Mouse (Mus musculus) limb, embryonic 10.5 days (tissue): ENCODE data around the gene Havcr1. TPM values are rescaled to one million over a fixed set of nuclear protein-coding genes. Genes with fewer than 3 reads are reported as not detected.
"Not testable (repeated sequence)": the region's sequence is repeated elsewhere in the genome, so short reads cannot be mapped to it uniquely, and the experiment has no call there.

Experiments used
- DNase-seq: peaks from one replicate; pipeline ENCODE4 v3.0.0-alpha.2; 2017; ENCODE audit warnings: low spot score
- H3K27ac ChIP-seq: fragments of 300-500 bp; sonication (generic); 2 replicates; pipeline ENCODE4 v1.5.1; 2016; ENCODE audit warnings: mild to moderate bottlenecking
- H3K27me3 ChIP-seq: fragments of 300-500 bp; sonication (generic); 2 replicates; pipeline ENCODE4 v1.6.1; 2016; ENCODE audit warnings: low read depth, mild to moderate bottlenecking; ENCODE audit not compliant: poor library complexity, severe bottlenecking
- H3K36me3 ChIP-seq: fragments of 300-500 bp; sonication (generic); 2 replicates; pipeline ENCODE4 v1.6.1; 2016; ENCODE audit warnings: mild to moderate bottlenecking, moderate library complexity
- H3K4me1 ChIP-seq: fragments of 300-500 bp; sonication (generic); 2 replicates; pipeline ENCODE4 v1.6.1; 2016
- H3K4me3 ChIP-seq: fragments of 300-500 bp; sonication (generic); 2 replicates; pipeline ENCODE4 v1.5.1; 2016; ENCODE audit warnings: mild to moderate bottlenecking, moderate library complexity
- H3K9me3 ChIP-seq: fragments of 300-500 bp; sonication (generic); replicated peaks from 2 replicates; pipeline ENCODE4 v1.6.1; 2016; ENCODE audit warnings: mild to moderate bottlenecking
- WGBS: fragments of 180-500 bp; shearing (Covaris S2); methylation state at CpG from one replicate; pipeline ENCODE4 v1.1.7; 2016; 5-methylcytosine and 5-hydroxymethylcytosine counted together
- polyA plus RNA-seq: library from polyadenylated mRNA; unstranded; fragments of >200 nt; fragmentation: Nextera tagmentation; extraction: Ambion mirVana; gene quantifications from 2 replicates; pipeline ENCODE4 v1.2.1, GENCODE M21; 2016

Gene Havcr1
- polyA plus RNA-seq: not detected in 2 replicates

DNA sequence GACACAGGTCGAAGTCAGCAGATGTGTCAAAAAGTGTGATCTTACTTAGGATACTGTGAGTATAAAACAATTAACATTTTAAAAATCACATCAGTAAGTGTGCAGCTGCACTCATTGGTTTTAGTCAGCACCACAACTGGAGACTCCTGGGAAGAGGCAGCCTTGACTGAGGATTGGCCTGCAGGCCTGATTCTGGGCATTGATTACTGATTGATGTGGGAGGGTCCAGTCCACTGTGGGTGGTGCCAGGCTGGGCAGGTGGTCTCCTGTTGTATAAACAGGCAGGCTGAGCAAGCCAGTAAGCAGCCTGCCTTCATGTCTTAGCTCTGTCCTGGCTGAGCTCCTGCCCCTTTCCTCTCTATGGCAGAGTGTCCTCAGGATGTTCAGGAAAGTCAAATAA is at the start of gene Havcr1:
TSS of gene Havcr1 (plus strand) at position 5 of the 400 bp plus-strand sequence.
- H3K9me3 ChIP-seq, H3K27me3 ChIP-seq, H3K4me1 ChIP-seq, H3K4me3 ChIP-seq, DNase-seq, H3K36me3 ChIP-seq, H3K27ac ChIP-seq: not testable (repeated sequence)
- WGBS: 94% methylated on average over 1 of the region's 1 CpGs

DNA sequence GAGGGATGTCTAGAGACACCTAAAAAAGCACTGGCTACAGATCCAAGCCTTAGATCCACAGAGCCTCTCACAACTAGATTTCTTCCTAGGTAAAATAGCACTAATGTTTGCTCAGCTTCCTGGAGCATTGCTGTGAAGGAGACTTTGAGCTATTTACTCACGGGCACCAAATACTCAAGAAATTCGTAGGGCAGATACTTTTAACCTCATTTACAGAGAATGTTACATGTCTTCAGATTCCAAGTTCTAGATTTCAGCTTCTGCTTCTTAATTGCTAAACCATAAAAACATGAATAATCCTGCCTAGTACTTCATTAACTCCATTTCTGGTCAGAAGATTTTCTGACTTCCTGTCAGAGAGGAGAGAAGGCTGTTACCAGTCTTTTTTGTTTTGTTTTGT is 44.7 kb upstream of the Havcr1 start:
- no peak overlapping the region for H3K27ac ChIP-seq
- DNase-seq: no peak
- H3K4me1 ChIP-seq: peaks cover 3% of the 10 kb centered on the region; the same call in 1 of the 2 replicates
- H3K36me3 ChIP-seq: no peaks in the 10 kb centered on the region
- H3K9me3 ChIP-seq: no peaks in the 10 kb centered on the region
- WGBS: 92% methylated on average over 2 of the region's 2 CpGs
- no peaks in the 10 kb centered on the region for H3K27me3 ChIP-seq
- H3K4me3 ChIP-seq: no peak overlapping the region

DNA sequence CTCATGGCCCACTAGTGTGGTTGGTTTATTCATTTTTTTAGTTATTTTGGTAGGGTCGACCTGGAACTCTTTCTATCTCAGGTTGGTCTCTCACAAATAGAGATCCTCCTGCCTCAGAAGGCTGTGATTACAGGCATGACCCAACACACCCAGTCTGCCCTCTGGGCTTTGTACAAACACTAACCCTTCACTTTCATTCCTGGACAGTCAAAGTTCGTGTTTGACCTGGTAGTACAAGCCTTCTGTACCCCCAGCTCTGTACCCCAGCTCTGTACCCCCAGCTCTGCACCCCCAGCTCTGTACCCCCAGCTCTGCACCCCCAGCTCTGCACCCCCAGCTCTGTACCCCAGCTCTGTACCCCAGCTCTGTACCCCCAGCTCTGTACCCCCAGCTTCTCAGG is 39.0 kb upstream of the Havcr1 start:
- 75% methylated on average over 2 of the region's 2 CpGs for WGBS
- H3K27ac ChIP-seq, H3K4me1 ChIP-seq, H3K4me3 ChIP-seq, H3K9me3 ChIP-seq, H3K36me3 ChIP-seq, DNase-seq, H3K27me3 ChIP-seq: not testable (repeated sequence)

DNA sequence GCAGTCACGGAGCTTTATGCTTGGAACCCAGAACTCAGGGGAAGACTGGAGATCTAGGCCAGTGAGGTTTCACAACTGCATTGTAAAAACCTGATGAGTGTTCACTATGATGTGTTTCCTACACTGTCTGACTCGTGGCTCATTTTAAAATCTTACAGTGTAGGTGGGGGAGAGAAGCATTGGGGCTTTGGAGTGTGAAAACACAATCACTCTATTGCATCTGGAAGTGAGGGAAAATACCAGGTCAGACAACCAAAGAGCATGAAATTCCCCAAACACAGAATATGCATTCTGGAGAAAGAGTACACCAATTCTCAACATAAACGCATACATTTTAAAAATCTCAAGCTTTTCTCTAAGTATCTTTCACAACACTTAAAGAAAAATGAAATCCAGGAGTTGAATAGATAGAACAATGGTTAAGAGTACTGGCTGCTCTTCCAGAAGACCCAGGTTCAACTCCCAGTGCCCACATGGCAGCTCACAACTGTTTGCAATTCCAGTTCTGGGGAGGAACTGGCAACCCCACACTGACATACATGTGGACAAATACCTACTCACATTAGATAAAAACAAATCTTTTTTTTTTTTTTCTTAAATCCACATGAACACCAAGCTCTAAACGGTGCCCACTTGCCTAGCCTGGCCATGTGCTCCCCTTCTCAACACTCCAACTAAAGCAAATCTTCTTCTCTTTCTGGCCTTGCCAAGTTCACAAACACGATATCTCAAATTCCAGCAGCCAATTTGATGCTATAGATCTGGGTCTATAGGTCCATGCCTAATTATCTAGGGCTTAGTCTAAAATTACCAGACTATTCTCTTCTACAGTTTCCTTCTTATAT is 37.2 kb upstream of the Havcr1 start:
- no peak for DNase-seq
- Histone ChIP-seq H3K27ac (no peak overlapping the region), H3K9me3 (no peaks in the 10 kb centered on the region), H3K36me3 (no peaks in the 10 kb centered on the region), H3K4me1 (no peaks in the 10 kb centered on the region), H3K4me3 (no peak overlapping the region), H3K27me3 (no peaks in the 10 kb centered on the region)
- 88% methylated on average over 5 of the region's 5 CpGs for WGBS

DNA sequence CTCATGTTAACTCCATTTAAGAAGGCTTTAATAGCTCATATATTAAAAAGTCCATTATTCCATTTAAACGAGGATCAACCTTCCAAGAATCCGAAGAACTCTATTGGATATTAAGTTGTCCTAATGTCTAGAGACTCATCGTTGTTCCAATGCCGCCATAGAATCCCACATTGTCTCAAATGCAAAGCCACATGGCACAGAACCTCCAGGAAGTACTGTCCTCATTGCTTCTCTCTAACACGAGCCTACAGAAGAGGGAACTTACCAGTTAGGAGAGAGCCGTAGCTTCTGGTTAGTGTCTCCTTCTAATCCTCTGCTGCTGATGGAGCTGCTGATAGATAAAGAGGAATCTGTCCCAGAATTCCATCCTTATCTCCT is 36.6 kb upstream of the Havcr1 start:
- Histone ChIP-seq H3K4me1 (no peaks in the 10 kb centered on the region), H3K4me3 (no peak overlapping the region), H3K27me3 (no peaks in the 10 kb centered on the region), H3K27ac (no peak overlapping the region), H3K36me3 (no peaks in the 10 kb centered on the region), H3K9me3 (no peaks in the 10 kb centered on the region)
- 86% methylated on average over 6 of the region's 6 CpGs for WGBS
- DNase-seq: no peak

DNA sequence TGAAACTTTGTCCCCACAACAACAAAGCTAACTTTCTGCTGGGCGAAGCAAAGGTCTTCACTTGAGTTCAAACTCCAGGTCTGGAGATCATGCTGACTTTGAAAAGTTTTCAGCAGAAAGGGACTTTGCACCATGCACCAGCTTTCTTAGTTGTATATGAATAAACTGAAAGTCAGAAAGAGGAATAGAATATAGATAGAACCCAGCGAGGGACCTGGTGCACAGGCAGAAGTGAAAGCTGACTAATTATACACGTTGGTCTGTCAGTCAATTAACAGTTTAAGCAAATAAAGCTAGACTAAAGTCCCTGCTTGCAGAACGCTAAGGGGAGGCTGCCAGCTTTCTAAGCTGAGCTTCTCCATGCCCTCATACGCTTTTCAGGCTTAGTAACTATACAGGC is 36.0 kb upstream of the Havcr1 start:
- H3K4me3 ChIP-seq: no peak overlapping the region
- 90% methylated on average over 5 of the region's 5 CpGs for WGBS
- no peaks in the 10 kb centered on the region for H3K36me3 ChIP-seq
- no peak overlapping the region for H3K27ac ChIP-seq
- no peaks in the 10 kb centered on the region for H3K4me1 ChIP-seq
- no peaks in the 10 kb centered on the region for H3K27me3 ChIP-seq
- H3K9me3 ChIP-seq: no peaks in the 10 kb centered on the region
- DNase-seq: no peak

DNA sequence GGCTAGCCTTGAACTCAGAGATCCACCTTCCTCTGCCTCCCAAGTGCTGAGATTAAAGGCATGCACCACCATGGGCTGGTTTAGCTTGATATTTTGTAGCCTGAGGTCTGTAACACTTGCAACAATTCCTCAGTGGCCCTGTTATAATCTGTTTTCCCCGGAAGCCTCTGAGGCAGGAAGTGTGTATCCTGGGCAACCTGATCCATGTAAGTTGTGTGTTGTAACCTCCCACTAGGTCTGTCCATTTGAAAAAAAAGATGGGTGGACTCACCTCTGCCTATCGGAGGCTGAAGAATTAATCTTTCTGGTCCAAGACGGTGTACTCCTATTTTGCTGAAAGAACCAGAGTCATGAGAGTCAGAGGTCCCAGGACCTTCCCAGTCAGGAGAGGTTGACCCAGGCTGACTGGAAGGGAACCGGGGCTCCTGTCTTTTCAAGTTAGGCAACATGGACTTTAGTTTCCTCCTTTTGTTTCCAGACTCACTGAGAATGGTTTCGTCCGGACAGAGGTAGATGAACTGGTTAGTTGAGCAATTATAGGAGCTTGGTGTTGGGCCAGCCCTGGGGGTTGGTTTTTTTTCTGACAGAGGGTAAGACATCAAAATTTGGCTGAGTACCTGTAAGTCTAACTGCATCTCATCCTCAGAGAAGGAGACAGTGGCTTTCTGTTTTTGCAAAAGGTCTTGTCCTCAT is 28.1 kb upstream of the Havcr1 start, which contains the start of gene Timd2:
TSS of gene Timd2 (minus strand) at position 398 of the 693 bp plus-strand sequence.
- Histone ChIP-seq H3K27ac (no peak within 1 kb of the TSS), H3K27me3 (no peaks in the 10 kb centered on the region), H3K4me3 (no peak within 1 kb of the TSS), H3K9me3 (no peaks in the 10 kb centered on the region), H3K36me3 (no peaks in the 10 kb centered on the region), H3K4me1 (no peaks in the 10 kb centered on the region)
- DNase-seq: no peak
- WGBS: 84% methylated on average over 6 of the region's 6 CpGs

DNA sequence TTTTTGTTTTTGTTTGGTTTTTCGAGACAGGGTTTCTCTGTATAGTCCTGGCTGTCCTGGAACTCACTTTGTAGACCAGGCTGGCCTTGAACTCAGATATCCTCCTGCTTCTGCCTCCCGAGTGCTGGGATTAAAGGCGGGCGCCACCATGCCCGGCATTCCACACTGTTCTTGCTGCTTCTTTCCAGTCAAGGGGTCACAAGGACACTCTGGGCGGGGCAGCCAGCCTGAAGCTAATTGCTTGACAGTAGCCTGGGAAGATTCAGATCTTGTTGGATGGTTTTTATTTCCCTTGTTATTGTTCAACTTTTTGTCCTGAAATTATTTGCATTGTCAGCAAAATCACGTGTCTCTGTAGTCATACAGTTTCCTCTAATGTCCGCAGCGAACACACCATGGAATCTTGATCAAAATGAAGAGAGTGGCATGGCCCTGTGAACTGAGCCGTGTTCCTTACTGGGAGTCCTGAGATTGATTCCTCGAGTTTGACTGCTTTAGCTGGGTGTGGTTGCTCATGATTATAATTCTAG is 3.3 kb upstream of the Havcr1 start:
- H3K4me3 ChIP-seq: no peak overlapping the region
- H3K9me3 ChIP-seq: no peaks in the 10 kb centered on the region
- H3K36me3 ChIP-seq: no peaks in the 10 kb centered on the region
- no peaks in the 10 kb centered on the region for H3K4me1 ChIP-seq
- no peak overlapping the region for H3K27ac ChIP-seq
- 88% methylated on average over 11 of the region's 11 CpGs for WGBS
- DNase-seq: no peak
- H3K27me3 ChIP-seq: no peaks in the 10 kb centered on the region

DNA sequence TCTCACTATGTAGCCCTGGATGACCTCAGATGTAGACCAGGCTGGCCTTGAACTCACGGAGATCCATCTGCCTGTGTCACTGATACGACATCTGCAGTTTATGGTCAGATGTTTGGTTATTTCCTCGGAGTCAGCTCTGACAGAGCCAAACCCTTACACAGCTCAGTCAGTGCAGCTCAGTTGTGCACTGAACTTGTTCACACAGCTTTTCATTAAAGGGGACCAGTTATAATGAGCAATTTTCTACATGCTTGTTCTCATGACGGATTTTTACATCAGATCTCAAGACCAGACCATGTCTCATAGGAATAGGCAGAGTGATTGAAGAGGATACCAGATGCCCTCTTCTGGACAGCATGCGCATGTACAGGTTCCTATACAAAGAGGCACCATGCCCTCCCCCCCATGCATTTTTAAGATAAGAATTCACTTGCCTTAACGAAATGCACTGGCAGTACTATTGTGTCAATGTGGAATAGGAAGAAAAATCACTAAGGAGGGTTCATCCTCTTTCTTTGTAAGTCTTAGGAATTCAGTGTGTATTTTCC is 1.6 kb upstream of the Havcr1 start:
- H3K9me3 ChIP-seq: no peaks in the 10 kb centered on the region
- H3K4me1 ChIP-seq: no peaks in the 10 kb centered on the region
- DNase-seq: no peak
- WGBS: 71% methylated on average over 6 of the region's 6 CpGs
- no peaks in the 10 kb centered on the region for H3K36me3 ChIP-seq
- no peak overlapping the region for H3K4me3 ChIP-seq
- no peak overlapping the region for H3K27ac ChIP-seq
- H3K27me3 ChIP-seq: no peaks in the 10 kb centered on the region

DNA sequence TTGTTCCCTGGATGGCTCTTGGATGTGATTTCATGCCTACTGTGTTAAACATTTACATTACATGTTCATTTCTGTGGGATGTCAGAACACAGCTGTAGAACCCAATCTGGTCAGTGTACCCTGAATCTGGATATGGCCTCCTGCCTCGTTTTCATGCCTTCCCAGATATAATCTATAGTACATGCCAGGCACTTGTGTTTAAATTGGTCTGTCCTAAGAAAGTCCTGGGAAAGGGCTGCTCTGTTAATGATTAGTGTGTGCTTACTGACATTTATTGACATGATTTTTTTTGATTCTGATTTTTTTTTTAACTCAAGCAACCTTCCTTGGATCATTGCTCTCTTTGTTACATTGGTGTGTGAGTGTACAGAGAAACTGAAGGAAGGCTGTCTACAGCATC is 263 bp upstream of the Havcr1 start:
- H3K27ac ChIP-seq: no peak overlapping the region
- no peaks in the 10 kb centered on the region for H3K9me3 ChIP-seq
- no peak overlapping the region for H3K4me3 ChIP-seq
- H3K27me3 ChIP-seq: no peaks in the 10 kb centered on the region
- H3K4me1 ChIP-seq: no peaks in the 10 kb centered on the region
- 64% methylated on average over 1 of the region's 1 CpGs for WGBS
- DNase-seq: no peak
- no peaks in the 10 kb centered on the region for H3K36me3 ChIP-seq

DNA sequence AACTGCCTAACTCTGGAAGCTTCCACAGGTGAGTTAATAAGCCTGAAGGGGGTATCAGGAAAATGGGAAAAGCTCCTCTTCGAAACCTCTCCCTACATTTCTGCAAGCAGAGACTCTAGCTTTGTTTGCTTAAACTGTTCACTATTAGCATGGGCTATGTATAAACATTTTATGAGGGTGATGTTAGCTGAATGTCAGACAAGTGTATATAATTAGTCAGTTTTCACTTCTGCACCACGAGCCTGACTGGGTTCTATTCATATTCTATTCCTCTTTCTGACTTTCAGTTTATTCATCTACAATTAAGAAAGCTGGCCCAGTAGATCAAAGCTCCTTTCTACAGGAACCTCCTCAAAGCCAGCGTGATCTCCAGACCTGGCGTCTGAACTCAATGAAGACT is 4.6 kb downstream of the Havcr1 start:
- no peak for DNase-seq
- H3K4me3 ChIP-seq: no peak overlapping the region
- H3K27me3 ChIP-seq: no peaks in the 10 kb centered on the region
- H3K36me3 ChIP-seq: no peaks in the 10 kb centered on the region
- no peaks in the 10 kb centered on the region for H3K4me1 ChIP-seq
- no peaks in the 10 kb centered on the region for H3K9me3 ChIP-seq
- H3K27ac ChIP-seq: no peak overlapping the region
- WGBS: 88% methylated on average over 4 of the region's 4 CpGs

DNA sequence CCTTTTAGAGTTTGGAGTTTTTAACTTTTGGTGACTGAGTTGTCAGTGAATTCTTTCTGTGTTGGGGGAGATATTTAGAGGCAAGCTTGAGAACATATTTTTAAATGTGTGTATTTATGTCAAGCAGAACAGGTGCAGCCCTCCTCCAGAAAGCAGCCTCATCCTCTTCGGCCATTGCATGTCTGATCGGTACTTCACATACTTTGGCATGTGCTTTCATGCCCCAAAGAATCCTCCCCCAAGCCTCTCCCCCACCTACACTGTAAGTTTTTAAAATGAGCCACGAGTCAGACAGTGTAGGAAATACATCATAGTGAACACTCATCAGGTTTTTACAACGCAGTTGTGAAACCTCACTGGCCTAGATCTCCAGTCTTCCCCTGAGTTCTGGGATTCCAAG is 6.0 kb downstream of the Havcr1 start:
- Histone ChIP-seq H3K4me3 (no peak overlapping the region), H3K4me1 (no peaks in the 10 kb centered on the region), H3K27me3 (no peaks in the 10 kb centered on the region), H3K27ac (no peak overlapping the region), H3K9me3 (no peaks in the 10 kb centered on the region), H3K36me3 (no peaks in the 10 kb centered on the region)
- DNase-seq: no peak
- whole genome bisulfite sequencing: 89% methylated on average over 4 of the region's 4 CpGs

DNA sequence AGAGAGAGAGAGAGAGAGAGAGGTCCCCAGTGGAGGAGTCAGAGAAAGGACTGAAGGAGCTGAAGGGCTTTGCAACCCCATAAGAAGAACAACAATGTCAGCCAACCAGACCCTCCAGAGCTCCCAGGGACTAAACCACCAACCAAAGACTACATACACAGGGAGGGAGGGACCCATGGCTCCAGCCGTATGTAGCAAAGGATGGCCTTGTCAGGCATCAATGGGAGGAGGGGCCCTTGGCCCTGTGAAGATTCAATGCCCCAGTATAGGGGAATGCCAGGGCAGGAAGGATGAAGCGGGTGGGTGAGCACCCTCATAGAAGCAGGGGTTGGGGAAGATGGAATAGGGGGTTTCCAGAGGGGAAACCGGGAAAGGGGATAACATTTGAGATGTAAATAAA is 6.8 kb downstream of the Havcr1 start:
- H3K4me3 ChIP-seq: no peak overlapping the region
- no peaks in the 10 kb centered on the region for H3K27me3 ChIP-seq
- H3K36me3 ChIP-seq: no peaks in the 10 kb centered on the region
- 81% methylated on average over 3 of the region's 3 CpGs for WGBS
- H3K4me1 ChIP-seq: no peaks in the 10 kb centered on the region
- no peaks in the 10 kb centered on the region for H3K9me3 ChIP-seq
- no peak for DNase-seq
- no peak overlapping the region for H3K27ac ChIP-seq
